Mouse (Mus musculus) heart, embryonic 12.5 days (tissue): ENCODE data around the gene Fam71b. TPM values are rescaled to one million over a fixed set of nuclear protein-coding genes. Genes with fewer than 3 reads are reported as not detected.

Experiments
- ATAC-seq: fragments of 200-750 bp; cut with Nextera tagmentation; 2 replicates; pipeline ENCODE4 v1.8.0; 2017; ENCODE audit warnings: moderate TSS enrichment, moderate library complexity; ENCODE audit not compliant: insufficient number of reproducible peaks, low FRiP score
- H3K27ac ChIP-seq: fragments of 300-500 bp; sonication (generic); 2 replicates; pipeline ENCODE4 v1.5.1; 2016; ENCODE audit warnings: mild to moderate bottlenecking, moderate library complexity; ENCODE audit not compliant: poor library complexity, severe bottlenecking
- H3K27me3 ChIP-seq: fragments of 300-500 bp; sonication (generic); replicated peaks from 2 replicates; pipeline ENCODE4 v1.6.1; 2016; ENCODE audit warnings: mild to moderate bottlenecking, moderate library complexity
- H3K36me3 ChIP-seq: fragments of 300-500 bp; sonication (generic); 2 replicates; pipeline ENCODE4 v1.6.1; 2016; ENCODE audit warnings: mild to moderate bottlenecking, moderate library complexity
- H3K4me1 ChIP-seq: fragments of 300-500 bp; sonication (generic); replicated peaks from 2 replicates; pipeline ENCODE4 v1.6.1; 2016; ENCODE audit warnings: mild to moderate bottlenecking
- H3K4me2 ChIP-seq: fragments of 300-500 bp; sonication (generic); 2 replicates; pipeline ENCODE4 v1.6.1; 2016; ENCODE audit warnings: mild to moderate bottlenecking, moderate library complexity
- H3K4me3 ChIP-seq: fragments of 300-500 bp; sonication (generic); 2 replicates; pipeline ENCODE4 v1.5.1; 2016; ENCODE audit warnings: mild to moderate bottlenecking
- H3K9ac ChIP-seq: fragments of 300-500 bp; sonication (generic); 2 replicates; pipeline ENCODE4 v1.6.1; 2016; ENCODE audit warnings: mild to moderate bottlenecking, moderate library complexity
- H3K9me3 ChIP-seq: fragments of 300-500 bp; sonication (generic); replicated peaks from 2 replicates; pipeline ENCODE4 v1.6.1; 2016; ENCODE audit warnings: mild to moderate bottlenecking, moderate library complexity
- WGBS: fragments of 180-500 bp; shearing (Covaris S2); methylation state at CpG from one replicate; pipeline ENCODE4 v1.1.7; 2016; 5-methylcytosine and 5-hydroxymethylcytosine counted together
- polyA plus RNA-seq: library from polyadenylated mRNA; unstranded; fragments of >200 nt; fragmentation: Nextera tagmentation; extraction: Ambion mirVana; gene quantifications from 2 replicates; pipeline ENCODE4 v1.2.1, GENCODE M21; 2016

Gene Fam71b
- polyA plus RNA-seq, 1 experiment from 2014 or later, result not detected

GRCm38 (mm10) chr11:46386556-46386955 is 9.8 kb upstream of the Fam71b start:
- no peak overlapping the region for H3K4me2 ChIP-seq
- no peak for ATAC-seq
- WGBS, result 79% methylated on average over 8 of the region's 8 CpGs

DNA sequence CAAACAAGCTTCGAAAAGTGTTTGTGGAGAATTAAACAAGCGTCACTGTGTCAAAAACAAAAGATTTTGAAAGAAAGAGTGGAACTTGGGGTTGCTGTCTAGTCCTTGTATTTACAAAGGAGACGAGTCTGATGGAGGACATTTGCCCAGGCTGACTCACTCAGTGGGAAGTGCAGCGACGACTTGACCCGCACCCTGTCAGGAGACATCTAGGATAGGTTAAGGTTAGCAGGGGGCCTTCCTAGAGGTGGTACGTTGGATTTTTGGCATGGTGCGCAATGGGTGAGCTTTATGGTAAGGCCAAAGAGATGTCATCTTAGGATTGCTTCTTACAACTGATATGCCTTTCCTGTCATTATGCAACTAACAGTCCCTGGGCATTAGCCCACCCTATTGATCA is 9.3 kb upstream of the Fam71b start:
- Histone ChIP-seq H3K4me3 (no peak overlapping the region), H3K36me3 (no peaks in the 10 kb centered on the region), H3K9ac (no peak overlapping the region), H3K27ac (no peak overlapping the region), H3K9me3 (no peaks in the 10 kb centered on the region), H3K4me2 (no peak overlapping the region), H3K27me3 (no peaks in the 10 kb centered on the region), H3K4me1 (no peaks in the 10 kb centered on the region)
- 88% methylated on average over 8 of the region's 8 CpGs for WGBS
- no peak for ATAC-seq

More at GRCm38 (mm10) chr11:46386556-46386955, 9.8 kb upstream of the Fam71b start:
- H3K4me1 ChIP-seq, result no peaks in the 10 kb centered on the region
- no peak overlapping the region for H3K27ac ChIP-seq
- no peaks in the 10 kb centered on the region for H3K27me3 ChIP-seq
- H3K9me3 ChIP-seq, result no peaks in the 10 kb centered on the region
- H3K9ac ChIP-seq, result no peak overlapping the region
- H3K36me3 ChIP-seq, result no peaks in the 10 kb centered on the region
- no peak overlapping the region for H3K4me3 ChIP-seq

GRCm38 (mm10) chr11:46388438-46388837 is 7.9 kb upstream of the Fam71b start:
- H3K4me1 ChIP-seq, result no peaks in the 10 kb centered on the region
- no peak overlapping the region for H3K4me3 ChIP-seq
- H3K27ac ChIP-seq, result no peak overlapping the region
- H3K36me3 ChIP-seq, result no peaks in the 10 kb centered on the region
- H3K27me3 ChIP-seq, result no peaks in the 10 kb centered on the region
- 66% methylated on average over 6 of the region's 6 CpGs for WGBS
- no peak overlapping the region for H3K4me2 ChIP-seq
- no peak for ATAC-seq
- no peak overlapping the region for H3K9ac ChIP-seq
- H3K9me3 ChIP-seq, result no peaks in the 10 kb centered on the region

GRCm38 (mm10) chr11:46389336-46390117 is 6.8 kb upstream of the Fam71b start, which contains the start of gene Itk:
Itk (minus strand) TSS chr11:46389515.
- Histone ChIP-seq H3K9me3 (no peaks in the 10 kb centered on the region), H3K27ac (no peak within 1 kb of the TSS), H3K36me3 (no peaks in the 10 kb centered on the region), H3K27me3 (no peaks in the 10 kb centered on the region), H3K4me2 (no peak within 1 kb of the TSS), H3K9ac (no peak within 1 kb of the TSS), H3K4me1 (no peaks in the 10 kb centered on the region), H3K4me3 (no peak within 1 kb of the TSS)
- WGBS, result 76% methylated on average over 13 of the region's 13 CpGs
- no peak for ATAC-seq

GRCm38 (mm10) chr11:46390621-46391020 is 5.7 kb upstream of the Fam71b start:
- Histone ChIP-seq H3K4me3 (no peak overlapping the region), H3K36me3 (no peaks in the 10 kb centered on the region), H3K27ac (no peak overlapping the region), H3K9ac (no peak overlapping the region), H3K9me3 (no peaks in the 10 kb centered on the region), H3K4me1 (no peaks in the 10 kb centered on the region), H3K4me2 (no peak overlapping the region), H3K27me3 (no peaks in the 10 kb centered on the region)
- ATAC-seq, result no peak
- 58% methylated on average over 3 of the region's 3 CpGs for WGBS

- no peak overlapping the region for H3K4me3 ChIP-seq
- no peak overlapping the region for H3K27ac ChIP-seq
- H3K4me1 ChIP-seq, result no peaks in the 10 kb centered on the region
- H3K9ac ChIP-seq, result no peak overlapping the region
- 75% methylated on average over 7 of the region's 7 CpGs for WGBS
- H3K4me2 ChIP-seq, result no peak overlapping the region
- ATAC-seq, result no peak
- no peaks in the 10 kb centered on the region for H3K36me3 ChIP-seq
- no peaks in the 10 kb centered on the region for H3K27me3 ChIP-seq
- H3K9me3 ChIP-seq, result no peaks in the 10 kb centered on the region
Measured at GRCm38 (mm10) chr11:46392890-46393289, 3.5 kb upstream of the Fam71b start.

GRCm38 (mm10) chr11:46393413-46393812 is 2.9 kb upstream of the Fam71b start:
- no peak overlapping the region for H3K4me3 ChIP-seq
- no peak overlapping the region for H3K9ac ChIP-seq
- H3K27me3 ChIP-seq, result no peaks in the 10 kb centered on the region
- WGBS, result 71% methylated on average over 4 of the region's 4 CpGs
- H3K4me1 ChIP-seq, result no peaks in the 10 kb centered on the region
- no peak for ATAC-seq
- H3K4me2 ChIP-seq, result no peak overlapping the region
- no peaks in the 10 kb centered on the region for H3K36me3 ChIP-seq
- H3K9me3 ChIP-seq, result no peaks in the 10 kb centered on the region
- no peak overlapping the region for H3K27ac ChIP-seq

DNA sequence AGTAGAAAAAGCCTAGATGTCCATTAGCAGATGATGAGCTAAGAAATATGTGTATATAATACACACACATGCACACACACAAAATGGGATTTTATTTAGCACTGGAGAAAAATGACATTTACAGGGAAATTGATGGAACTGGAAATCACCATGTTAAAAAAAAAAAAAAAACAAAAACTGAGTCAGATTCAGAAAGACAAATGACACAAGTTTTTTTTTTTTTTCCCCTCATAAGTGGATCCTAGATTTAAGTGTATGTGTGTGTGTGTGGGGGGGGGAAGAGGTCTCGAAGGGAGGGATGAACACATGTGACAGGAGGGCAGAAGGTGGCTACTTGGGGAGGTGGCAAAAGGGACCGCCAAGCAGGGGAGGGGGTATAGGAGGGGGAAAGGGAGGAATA is 1.3 kb upstream of the Fam71b start:
- no peaks in the 10 kb centered on the region for H3K9me3 ChIP-seq
- H3K9ac ChIP-seq, result no peak overlapping the region
- no peaks in the 10 kb centered on the region for H3K36me3 ChIP-seq
- H3K4me1 ChIP-seq, result 0 out of 2 replicates have a peak, but pooled peaks cover 3% of the 10 kb centered on the region
- H3K27ac ChIP-seq, result no peak overlapping the region
- whole genome bisulfite sequencing, result 58% methylated on average over 2 of the region's 2 CpGs
- no peak for ATAC-seq
- no peaks in the 10 kb centered on the region for H3K27me3 ChIP-seq
- H3K4me3 ChIP-seq, result no peak overlapping the region
- no peak overlapping the region for H3K4me2 ChIP-seq

DNA sequence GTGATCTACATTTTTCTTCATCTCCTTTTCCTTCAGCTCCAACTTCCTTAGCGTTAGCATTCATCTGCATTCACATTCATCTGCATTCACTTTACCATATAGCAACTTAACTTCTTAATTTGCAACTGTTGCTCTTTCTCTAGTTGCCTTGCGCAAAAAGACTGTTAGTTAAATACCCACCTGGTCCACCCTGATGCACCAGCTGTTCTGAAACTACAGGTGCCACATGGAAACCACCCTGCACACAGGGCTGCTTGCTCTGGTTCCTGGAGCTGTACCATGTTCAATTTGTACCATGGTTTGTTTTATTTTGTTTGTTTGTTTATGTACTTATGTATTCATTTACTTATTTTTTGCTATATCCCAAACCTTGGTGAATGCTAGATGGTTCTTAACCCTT is 661 bp upstream of the Fam71b start:
- H3K4me3 ChIP-seq, result no peak overlapping the region
- H3K27ac ChIP-seq, result no peak overlapping the region
- no peak for ATAC-seq
- no peak overlapping the region for H3K4me2 ChIP-seq
- H3K36me3 ChIP-seq, result no peaks in the 10 kb centered on the region
- no peak overlapping the region for H3K9ac ChIP-seq
- no peaks in the 10 kb centered on the region for H3K27me3 ChIP-seq
- H3K4me1 ChIP-seq, result 0 out of 2 replicates have a peak, but pooled peaks cover 3% of the 10 kb centered on the region
- WGBS, result 86% methylated on average over 2 of the region's 2 CpGs
- H3K9me3 ChIP-seq, result no peaks in the 10 kb centered on the region

GRCm38 (mm10) chr11:46396860-46397179 is 461 bp downstream of the Fam71b start:
- no peaks in the 10 kb centered on the region for H3K36me3 ChIP-seq
- no peaks in the 10 kb centered on the region for H3K27me3 ChIP-seq
- H3K27ac ChIP-seq, result no peak overlapping the region
- H3K9me3 ChIP-seq, result no peaks in the 10 kb centered on the region
- 45% methylated on average over 4 of the region's 4 CpGs for WGBS
- H3K4me1 ChIP-seq, result 0 out of 2 replicates have a peak, but pooled peaks cover 3% of the 10 kb centered on the region
- no peak overlapping the region for H3K4me2 ChIP-seq
- no peak overlapping the region for H3K4me3 ChIP-seq
- ATAC-seq, result no peak
- no peak overlapping the region for H3K9ac ChIP-seq

- no peak overlapping the region for H3K27ac ChIP-seq
- 57% methylated on average over 2 of the region's 2 CpGs for whole genome bisulfite sequencing
Measured at GRCm38 (mm10) chr11:46397900-46398299, 1.5 kb downstream of the Fam71b start.

DNA sequence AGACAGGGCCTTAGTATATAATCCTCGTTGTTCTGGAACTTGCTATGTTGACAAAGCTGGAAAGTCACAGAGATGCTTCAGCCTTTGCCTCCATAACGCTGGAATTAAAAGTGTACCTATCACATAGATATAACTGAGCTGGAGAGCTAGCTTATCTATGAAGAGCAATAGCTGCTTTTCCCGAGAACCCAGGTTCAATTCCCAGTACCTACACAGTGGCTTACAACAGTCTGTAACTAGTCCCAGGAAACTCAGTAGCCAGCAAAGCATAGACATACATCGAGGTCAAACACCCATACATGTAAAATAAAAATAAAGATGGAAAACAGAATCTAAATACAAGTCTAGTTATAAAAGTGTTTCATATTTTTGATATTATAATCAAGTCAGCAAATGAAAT is 2.1 kb downstream of the Fam71b start:
- Histone ChIP-seq H3K4me1 (0 out of 2 replicates have a peak, but pooled peaks cover 3% of the 10 kb centered on the region), H3K4me2 (no peak overlapping the region), H3K27ac (no peak overlapping the region), H3K27me3 (no peaks in the 10 kb centered on the region), H3K4me3 (no peak overlapping the region), H3K9me3 (no peaks in the 10 kb centered on the region), H3K9ac (no peak overlapping the region), H3K36me3 (no peaks in the 10 kb centered on the region)
- no peak for ATAC-seq
- WGBS, result 72% methylated on average over 4 of the region's 4 CpGs

More at GRCm38 (mm10) chr11:46397900-46398299, 1.5 kb downstream of the Fam71b start:
- Histone ChIP-seq H3K4me3 (no peak overlapping the region), H3K9me3 (no peaks in the 10 kb centered on the region), H3K27me3 (no peaks in the 10 kb centered on the region), H3K4me1 (0 out of 2 replicates have a peak, but pooled peaks cover 3% of the 10 kb centered on the region), H3K9ac (no peak overlapping the region), H3K36me3 (no peaks in the 10 kb centered on the region), H3K4me2 (no peak overlapping the region)
- ATAC-seq, result no peak
